Mouse (Mus musculus): Measurements from ENCODE around the gene Ube2l6. TPM values are rescaled to one million over a fixed set of nuclear protein-coding genes. Genes with fewer than 3 reads are reported as not detected.
A peak's percentile ranks its signal among the peaks of the same experiment; 100 is the strongest.
"Not testable (repeated sequence)": the region's sequence is repeated elsewhere in the genome, so short reads cannot be mapped to it uniquely, and the experiment has no call there.

Ube2l6 gene
- polyA plus RNA-seq, 1 experiment from 2014 or later, result 110 TPM

DNA sequence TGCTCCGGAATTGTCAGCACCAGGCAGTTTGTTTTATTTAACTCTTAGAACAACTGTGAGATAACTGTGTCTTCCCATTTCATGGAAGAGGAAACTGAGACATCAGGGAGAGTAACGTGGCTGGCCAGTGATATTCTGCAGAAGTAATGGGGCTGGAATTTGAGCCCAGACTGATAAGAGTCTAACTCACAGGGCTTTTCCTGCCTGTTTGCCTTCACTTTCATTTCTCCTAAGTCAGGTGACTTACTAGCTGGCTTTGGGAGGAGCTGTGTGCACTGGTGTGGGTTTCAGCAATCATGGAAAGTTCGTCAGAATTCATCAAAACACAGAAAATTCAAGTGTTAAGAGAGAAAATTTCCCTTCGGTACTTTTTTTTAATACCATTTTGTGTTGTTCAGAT, 1.7 kb downstream of the Ube2l6 start:
- no peak overlapping the region for H3K9ac ChIP-seq (ENCODE audit: low read length)
- no peak overlapping the region for H3K4me2 ChIP-seq (ENCODE audit: low read depth, low read length)
- no peaks in the 10 kb centered on the region for H3K36me3 ChIP-seq (ENCODE audit: control insufficient read depth, insufficient read depth)
- no peak for ATAC-seq (replicated peaks; ENCODE audit: extremely low read depth, insufficient read depth, low FRiP score)
- H3K4me3 ChIP-seq (ENCODE audit: low read length), result no peak overlapping the region
- 58% methylated on average over 4 of the region's 4 CpGs for WGBS
- H3K27ac ChIP-seq (ENCODE audit: low read length), result no peak overlapping the region
- peaks cover 6% of the 10 kb centered on the region for H3K9me3 ChIP-seq (replicated peaks; ENCODE audit: control insufficient read depth, low read length)
- no peaks in the 10 kb centered on the region for H3K27me3 ChIP-seq (ENCODE audit: control insufficient read depth, insufficient read depth, low read length)
- peaks cover 3% of the 10 kb centered on the region; the same call in 1 of the 2 replicates for H3K4me1 ChIP-seq (ENCODE audit: control insufficient read depth, insufficient read depth, low read length)

- not testable (repeated sequence) for H3K36me3 ChIP-seq (ENCODE audit: control insufficient read depth, insufficient read depth); H3K9me3 ChIP-seq (replicated peaks; ENCODE audit: control insufficient read depth, low read length); H3K4me1 ChIP-seq (ENCODE audit: control insufficient read depth, insufficient read depth, low read length); H3K4me2 ChIP-seq (ENCODE audit: low read depth, low read length); H3K27ac ChIP-seq (ENCODE audit: low read length); H3K9ac ChIP-seq (ENCODE audit: low read length); H3K4me3 ChIP-seq (ENCODE audit: low read length); ATAC-seq (replicated peaks; ENCODE audit: extremely low read depth, insufficient read depth, low FRiP score); H3K27me3 ChIP-seq (ENCODE audit: control insufficient read depth, insufficient read depth, low read length)
- 72% methylated on average over 5 of the region's 5 CpGs for WGBS
Measured at GRCm38 (mm10) chr2:84801223-84801622, 2.6 kb downstream of the Ube2l6 start.

- no peak for ATAC-seq (replicated peaks; ENCODE audit: extremely low read depth, insufficient read depth, low FRiP score)
- no peak overlapping the region for H3K27ac ChIP-seq (ENCODE audit: low read length)
- no peak overlapping the region for H3K4me2 ChIP-seq (ENCODE audit: low read depth, low read length)
- no peak overlapping the region for H3K9ac ChIP-seq (ENCODE audit: low read length)
- no peaks in the 10 kb centered on the region for H3K4me1 ChIP-seq (ENCODE audit: control insufficient read depth, insufficient read depth, low read length)
- H3K4me3 ChIP-seq (ENCODE audit: low read length), result no peak overlapping the region
- no peaks in the 10 kb centered on the region for H3K27me3 ChIP-seq (ENCODE audit: control insufficient read depth, insufficient read depth, low read length)
- no peaks in the 10 kb centered on the region for H3K9me3 ChIP-seq (replicated peaks; ENCODE audit: control insufficient read depth, low read length)
- no peaks in the 10 kb centered on the region; the same call in 1 of the 2 replicates for H3K36me3 ChIP-seq (ENCODE audit: control insufficient read depth, insufficient read depth)
- WGBS, result 92% methylated on average over 7 of the region's 7 CpGs
Measured at GRCm38 (mm10) chr2:84803963-84804362, 5.3 kb downstream of the Ube2l6 start.

- no peak overlapping the region for H3K4me2 ChIP-seq (ENCODE audit: low read depth, low read length)
- no peaks in the 10 kb centered on the region; the same call in 1 of the 2 replicates for H3K36me3 ChIP-seq (ENCODE audit: control insufficient read depth, insufficient read depth)
- no peak overlapping the region for H3K27ac ChIP-seq (ENCODE audit: low read length)
- no peak overlapping the region for H3K4me3 ChIP-seq (ENCODE audit: low read length)
- H3K27me3 ChIP-seq (ENCODE audit: control insufficient read depth, insufficient read depth, low read length), result no peaks in the 10 kb centered on the region
- no peak overlapping the region for H3K9ac ChIP-seq (ENCODE audit: low read length)
- peaks cover 5% of the 10 kb centered on the region for H3K4me1 ChIP-seq (ENCODE audit: control insufficient read depth, insufficient read depth, low read length)
- 54% methylated on average over 5 of the region's 5 CpGs for WGBS
- no peaks in the 10 kb centered on the region for H3K9me3 ChIP-seq (replicated peaks; ENCODE audit: control insufficient read depth, low read length)
- no peak for ATAC-seq (replicated peaks; ENCODE audit: extremely low read depth, insufficient read depth, low FRiP score)
Measured at GRCm38 (mm10) chr2:84806546-84806945, 7.9 kb downstream of the Ube2l6 start.

GRCm38 (mm10) chr2:84809330-84809729, 10.7 kb downstream of the Ube2l6 start:
- Histone ChIP-seq H3K4me2 (ENCODE audit: low read depth, low read length) (no peak overlapping the region), H3K9me3 (replicated peaks; ENCODE audit: control insufficient read depth, low read length) (no peaks in the 10 kb centered on the region), H3K4me3 (ENCODE audit: low read length) (no peak overlapping the region), H3K36me3 (ENCODE audit: control insufficient read depth, insufficient read depth) (no peaks in the 10 kb centered on the region; the same call in 1 of the 2 replicates), H3K9ac (ENCODE audit: low read length) (no peak overlapping the region), H3K4me1 (ENCODE audit: control insufficient read depth, insufficient read depth, low read length) (peaks cover 15% of the 10 kb centered on the region), H3K27ac (ENCODE audit: low read length) (no peak overlapping the region), H3K27me3 (ENCODE audit: control insufficient read depth, insufficient read depth, low read length) (no peaks in the 10 kb centered on the region)
- ATAC-seq (replicated peaks; ENCODE audit: extremely low read depth, insufficient read depth, low FRiP score), result no peak

GRCm38 (mm10) chr2:84810526-84810885, 11.9 kb downstream of the Ube2l6 start:
- peak overlapping the region; percentile 44 for H3K27ac ChIP-seq (ENCODE audit: low read length)
- no peak overlapping the region; the same call in 1 of the 2 replicates for H3K4me3 ChIP-seq (ENCODE audit: low read length)

GRCm38 (mm10) chr2:84810886-84811577, 12.4 kb downstream of the Ube2l6 start:
- Histone ChIP-seq H3K36me3 (ENCODE audit: control insufficient read depth, insufficient read depth) (no peaks in the 10 kb centered on the region; the same call in 1 of the 2 replicates), H3K9ac (ENCODE audit: low read length) (peak overlapping the region; percentile 57), H3K4me1 (ENCODE audit: control insufficient read depth, insufficient read depth, low read length) (peaks cover 15% of the 10 kb centered on the region), H3K9me3 (replicated peaks; ENCODE audit: control insufficient read depth, low read length) (no peaks in the 10 kb centered on the region), H3K27me3 (ENCODE audit: control insufficient read depth, insufficient read depth, low read length) (no peaks in the 10 kb centered on the region), H3K4me3 (ENCODE audit: low read length) (peak overlapping the region; percentile 41), H3K4me2 (ENCODE audit: low read depth, low read length) (peak overlapping the region; percentile 63), H3K27ac (ENCODE audit: low read length) (peak overlapping the region; percentile 69)
- WGBS, result 23% methylated on average over 26 of the region's 26 CpGs
- ATAC-seq (replicated peaks; ENCODE audit: extremely low read depth, insufficient read depth, low FRiP score), result peak; percentile 65

More at GRCm38 (mm10) chr2:84810526-84810885, 11.9 kb downstream of the Ube2l6 start:
- H3K36me3 ChIP-seq (ENCODE audit: control insufficient read depth, insufficient read depth), result no peaks in the 10 kb centered on the region; the same call in 1 of the 2 replicates
- H3K4me1 ChIP-seq (ENCODE audit: control insufficient read depth, insufficient read depth, low read length), result peaks cover 15% of the 10 kb centered on the region
- H3K9me3 ChIP-seq (replicated peaks; ENCODE audit: control insufficient read depth, low read length), result no peaks in the 10 kb centered on the region
- no peak for ATAC-seq (replicated peaks; ENCODE audit: extremely low read depth, insufficient read depth, low FRiP score)
- no peaks in the 10 kb centered on the region for H3K27me3 ChIP-seq (ENCODE audit: control insufficient read depth, insufficient read depth, low read length)
- 64% methylated on average over 6 of the region's 6 CpGs for WGBS
- no peak overlapping the region for H3K9ac ChIP-seq (ENCODE audit: low read length)
- peak overlapping the region; percentile 63 for H3K4me2 ChIP-seq (ENCODE audit: low read depth, low read length)

DNA sequence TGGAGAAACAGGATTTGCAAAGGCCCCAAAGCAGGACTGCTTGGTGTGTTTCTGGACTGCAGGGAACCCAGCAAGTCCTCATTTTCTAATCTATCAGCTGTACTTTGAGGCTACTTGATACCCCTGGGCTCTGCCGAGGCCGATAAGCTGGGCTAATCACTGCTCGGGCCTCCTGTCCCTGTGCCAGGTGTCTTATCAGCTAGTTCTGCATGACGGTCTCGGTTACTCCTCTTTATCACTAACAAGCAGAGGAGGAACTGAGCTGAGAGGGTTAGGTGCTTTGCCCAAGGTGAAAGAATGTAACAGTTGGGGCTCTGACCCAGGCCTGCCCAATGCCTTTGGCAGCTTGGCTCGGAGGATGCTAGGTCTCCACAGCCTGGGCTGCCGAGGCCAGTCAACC, 13.3 kb downstream of the Ube2l6 start:
- Histone ChIP-seq H3K4me2 (ENCODE audit: low read depth, low read length) (peak overlapping the region; percentile 25), H3K27me3 (ENCODE audit: control insufficient read depth, insufficient read depth, low read length) (no peaks in the 10 kb centered on the region), H3K9me3 (replicated peaks; ENCODE audit: control insufficient read depth, low read length) (no peaks in the 10 kb centered on the region), H3K4me3 (ENCODE audit: low read length) (no peak overlapping the region), H3K36me3 (ENCODE audit: control insufficient read depth, insufficient read depth) (no peaks in the 10 kb centered on the region; the same call in 1 of the 2 replicates), H3K27ac (ENCODE audit: low read length) (peak overlapping the region; percentile 69), H3K9ac (ENCODE audit: low read length) (no peak overlapping the region), H3K4me1 (ENCODE audit: control insufficient read depth, insufficient read depth, low read length) (peaks cover 15% of the 10 kb centered on the region)
- peak; percentile 64 for ATAC-seq (replicated peaks; ENCODE audit: extremely low read depth, insufficient read depth, low FRiP score)
- 21% methylated on average over 7 of the region's 7 CpGs for WGBS

GRCm38 (mm10) chr2:84812676-84813075, 14.0 kb downstream of the Ube2l6 start:
- no peak overlapping the region for H3K4me3 ChIP-seq (ENCODE audit: low read length)
- H3K27me3 ChIP-seq (ENCODE audit: control insufficient read depth, insufficient read depth, low read length), result no peaks in the 10 kb centered on the region
- no peak overlapping the region for H3K9ac ChIP-seq (ENCODE audit: low read length)
- H3K27ac ChIP-seq (ENCODE audit: low read length), result peak overlapping the region; percentile 69; the same call in 1 of the 2 replicates
- H3K4me2 ChIP-seq (ENCODE audit: low read depth, low read length), result no peak overlapping the region
- ATAC-seq (replicated peaks; ENCODE audit: extremely low read depth, insufficient read depth, low FRiP score), result no peak
- no peaks in the 10 kb centered on the region; the same call in 1 of the 2 replicates for H3K36me3 ChIP-seq (ENCODE audit: control insufficient read depth, insufficient read depth)
- H3K4me1 ChIP-seq (ENCODE audit: control insufficient read depth, insufficient read depth, low read length), result peaks cover 15% of the 10 kb centered on the region
- no peaks in the 10 kb centered on the region for H3K9me3 ChIP-seq (replicated peaks; ENCODE audit: control insufficient read depth, low read length)
- WGBS, result 85% methylated on average over 6 of the region's 6 CpGs

Data from heart, embryonic 16.5 days (tissue).